Mouse (Mus musculus) ES-Bruce4 (cell line): Measurements from ENCODE around the gene Tmsb10.

Source experiments
- CTCF ChIP-seq: IDR thresholded peaks from one replicate; pipeline ENCODE4 v1.8.1; 2011; ENCODE audit warnings: low read depth, low read length
- EP300 ChIP-seq: IDR thresholded peaks from 2 replicates; pipeline ENCODE4 v1.6.1; 2011; ENCODE audit warnings: low read depth, low read length; ENCODE audit not compliant: insufficient read depth
- POLR2A ChIP-seq: IDR thresholded peaks from one replicate; pipeline ENCODE4 v1.8.1; 2011; ENCODE audit warnings: low read length; ENCODE audit not compliant: insufficient read depth

DNA sequence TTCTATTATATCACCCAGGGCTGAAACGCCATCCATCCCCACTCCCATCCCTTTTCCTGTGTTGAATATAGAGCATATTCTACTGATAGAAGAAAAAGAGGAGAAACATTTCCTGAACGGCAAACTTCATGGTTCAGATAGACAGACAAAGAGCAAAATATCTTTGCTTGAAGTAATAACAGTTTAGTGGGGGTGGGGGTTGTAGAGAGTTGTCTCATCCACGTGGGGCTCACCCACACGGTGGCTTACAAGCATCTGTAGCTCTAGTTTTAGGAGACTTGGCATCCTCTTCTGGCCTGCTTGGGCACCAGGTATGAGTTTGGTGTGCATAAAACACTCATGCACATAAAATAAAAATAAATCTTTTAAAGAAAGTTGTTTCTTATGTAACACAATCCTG, 627 bp upstream of the Tmsb10 start:
- TF ChIP-seq POLR2A (no peak), CTCF (no peak), EP300 (no peak)
